Mouse (Mus musculus) forebrain, postnatal 0 days (tissue): ENCODE results near the gene Zc3h12c. TPM values are rescaled to one million over a fixed set of nuclear protein-coding genes. Genes with fewer than 3 reads are reported as not detected.
"Not testable (repeated sequence)": the region's sequence is repeated elsewhere in the genome, so short reads cannot be mapped to it uniquely, and the experiment has no call there.

Experiments used
- ATAC-seq: fragments of 200-750 bp; cut with Nextera tagmentation; 2 replicates; pipeline ENCODE4 v1.8.0; 2017; ENCODE audit warnings: mild to moderate bottlenecking, moderate library complexity
- DNase-seq: peaks from one replicate; pipeline ENCODE4 v3.0.0-alpha.2; 2015
- H3K27ac ChIP-seq: fragments of 300-500 bp; sonication (generic); 2 replicates; pipeline ENCODE4 v1.5.1; 2014; ENCODE audit warnings: low read depth, mild to moderate bottlenecking, antibody characterized with exemption, low read length, moderate library complexity, mixed read lengths
- H3K27me3 ChIP-seq: fragments of 300-500 bp; sonication (generic); 2 replicates; pipeline ENCODE4 v1.6.1; 2014; ENCODE audit warnings: mild to moderate bottlenecking, low read length, mixed read lengths; ENCODE audit not compliant: insufficient read depth
- H3K36me3 ChIP-seq: fragments of 300-500 bp; sonication (generic); 2 replicates; pipeline ENCODE4 v1.6.1; 2014; ENCODE audit warnings: mild to moderate bottlenecking, moderate library complexity; ENCODE audit not compliant: insufficient read depth
- H3K4me1 ChIP-seq: fragments of 300-500 bp; sonication (generic); 2 replicates; pipeline ENCODE4 v1.6.1; 2014; ENCODE audit warnings: antibody characterized with exemption; ENCODE audit not compliant: insufficient read depth
- H3K4me2 ChIP-seq: fragments of 300-500 bp; sonication (generic); 2 replicates; pipeline ENCODE4 v1.6.1; 2014; ENCODE audit warnings: low read depth, mild to moderate bottlenecking, moderate library complexity
- H3K4me3 ChIP-seq: fragments of 300-500 bp; sonication (generic); 2 replicates; pipeline ENCODE4 v1.5.1; 2014; ENCODE audit warnings: low read depth, low read length, mixed read lengths
- H3K9ac ChIP-seq: fragments of 300-500 bp; sonication (generic); 2 replicates; pipeline ENCODE4 v1.6.1; 2014; ENCODE audit warnings: mild to moderate bottlenecking
- H3K9me3 ChIP-seq: fragments of 300-500 bp; sonication (generic); 2 replicates; pipeline ENCODE4 v1.6.1; 2016; ENCODE audit warnings: low read length
- CTCF ChIP-seq: sonication (generic); IDR thresholded peaks from 2 replicates; pipeline ENCODE4 v1.5.1; 2016; ENCODE audit warnings: antibody characterized with exemption, control low read depth, low read depth
- WGBS: fragments of 180-500 bp; shearing (Covaris S2); extraction: QIAGEN DNeasy Blood & Tissue Kit; methylation state at CpG from one replicate; pipeline ENCODE4 v1.1.7; 2014; 5-methylcytosine and 5-hydroxymethylcytosine counted together
- microRNA-seq, 2 experiments: library from miRNA; unstranded; fragments of <30 nt; microRNA quantifications; one replicate each; pipeline ENCODE4; 2016
- polyA plus RNA-seq: library from polyadenylated mRNA; unstranded; fragments of >200 nt; fragmentation: Nextera tagmentation; extraction: Ambion mirVana; gene quantifications from 2 replicates; pipeline ENCODE4 v1.2.1, GENCODE M21; 2015
- total RNA-seq: library from RNA; depleted of rRNA; stranded (reverse); fragments of >200 nt; gene quantifications from 2 replicates; pipeline ENCODE4 v1.2.3, GENCODE M21; 2014; rRNA removed

Zc3h12c gene
- total and polyA plus RNA-seq, 2 experiments from 2014 or later: 3.2 to 18.5 TPM

- H3K9ac ChIP-seq: no peak overlapping the region
- DNase-seq: no peak
- no peaks in the 10 kb centered on the region for H3K9me3 ChIP-seq
- 92% methylated on average over 2 of the region's 2 CpGs for WGBS
- H3K4me3 ChIP-seq: no peak overlapping the region
- peaks cover 23% of the 10 kb centered on the region for H3K36me3 ChIP-seq
- H3K4me2 ChIP-seq: no peak overlapping the region
- no peak overlapping the region for H3K27ac ChIP-seq
- no peaks in the 10 kb centered on the region for H3K27me3 ChIP-seq
- TF ChIP-seq CTCF: no peak
- ATAC-seq: no peak
- H3K4me1 ChIP-seq: no peaks in the 10 kb centered on the region
Measured at GRCm38 (mm10) chr9:52081979-52082378, 86.4 kb downstream of the Zc3h12c start.

DNA sequence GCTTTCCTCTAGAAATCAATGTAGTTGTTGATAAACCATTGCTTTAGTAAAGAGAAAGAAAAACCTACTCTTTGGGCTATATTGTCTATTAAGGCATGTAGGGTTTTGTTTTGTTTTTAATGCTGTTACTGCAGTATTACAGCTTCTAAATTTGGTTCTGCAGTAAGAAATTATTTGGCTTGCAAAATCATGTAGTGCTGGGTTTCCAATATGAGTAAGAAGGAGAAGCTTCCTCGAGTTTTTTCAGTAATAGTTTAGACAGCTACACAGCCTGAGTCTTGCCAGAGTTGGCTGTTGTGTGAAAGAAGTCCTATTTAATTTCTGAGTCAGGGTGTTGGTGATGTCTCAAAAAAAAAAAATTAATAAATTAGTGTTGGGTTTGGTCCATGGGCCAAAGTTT is 90.7 kb downstream of the Zc3h12c start:
- no peak overlapping the region for H3K4me3 ChIP-seq
- ATAC-seq (no peak), DNase-seq (no peak)
- no peak overlapping the region for H3K4me2 ChIP-seq
- no peaks in the 10 kb centered on the region for H3K9me3 ChIP-seq
- H3K27ac ChIP-seq: no peak overlapping the region
- H3K4me1 ChIP-seq: no peaks in the 10 kb centered on the region
- no peak for TF ChIP-seq CTCF
- peaks cover 22% of the 10 kb centered on the region for H3K36me3 ChIP-seq
- no peaks in the 10 kb centered on the region for H3K27me3 ChIP-seq
- WGBS: 82% methylated on average over 1 of the region's 1 CpGs
- no peak overlapping the region for H3K9ac ChIP-seq

DNA sequence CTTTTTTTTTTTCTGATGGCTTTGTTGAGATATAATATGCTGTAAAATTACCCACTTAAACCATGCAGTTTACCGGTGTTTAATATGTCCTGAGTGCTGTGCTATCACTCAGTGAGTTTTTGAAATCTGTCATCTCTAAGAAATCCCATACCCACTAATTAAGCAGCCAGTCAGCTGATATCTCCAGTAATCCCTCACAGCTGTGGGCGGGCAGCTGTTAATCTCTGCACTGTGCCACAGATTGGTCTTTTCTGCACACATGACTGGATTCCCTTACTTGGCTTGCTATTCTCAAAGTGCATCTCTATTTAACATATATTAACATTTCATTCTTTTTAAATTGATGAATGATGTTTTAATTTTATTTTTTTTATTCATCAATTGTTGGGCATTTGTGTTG is 92.3 kb downstream of the Zc3h12c start:
- Histone ChIP-seq H3K27ac (no peak overlapping the region), H3K4me1 (no peaks in the 10 kb centered on the region), H3K9me3 (no peaks in the 10 kb centered on the region), H3K27me3 (no peaks in the 10 kb centered on the region), H3K9ac (no peak overlapping the region), H3K4me3 (no peak overlapping the region), H3K4me2 (no peak overlapping the region), H3K36me3 (peaks cover 19% of the 10 kb centered on the region)
- ATAC-seq (peak; percentile 20; the same call in 1 of the 2 replicates), DNase-seq (no peak)
- no peak for TF ChIP-seq CTCF
- 71% methylated on average over 2 of the region's 2 CpGs for WGBS

GRCm38 (mm10) chr9:52072202-52072601 is 96.2 kb downstream of the Zc3h12c start:
- H3K9ac ChIP-seq: no peak overlapping the region
- H3K27me3 ChIP-seq: no peaks in the 10 kb centered on the region
- DNase-seq: no peak
- H3K9me3 ChIP-seq: no peaks in the 10 kb centered on the region
- peaks cover 35% of the 10 kb centered on the region for H3K36me3 ChIP-seq
- no peak overlapping the region for H3K4me2 ChIP-seq
- H3K27ac ChIP-seq: no peak overlapping the region
- no peak overlapping the region for H3K4me3 ChIP-seq
- ATAC-seq: peak; percentile 34; the same call in 1 of the 2 replicates
- H3K4me1 ChIP-seq: no peaks in the 10 kb centered on the region
- peak; percentile 43 for TF ChIP-seq CTCF

GRCm38 (mm10) chr9:52071352-52071751 is 97.0 kb downstream of the Zc3h12c start:
- H3K27me3 ChIP-seq, DNase-seq, H3K4me1 ChIP-seq, H3K4me3 ChIP-seq, ATAC-seq, H3K9ac ChIP-seq, H3K9me3 ChIP-seq, H3K4me2 ChIP-seq, H3K27ac ChIP-seq: not testable (repeated sequence)
- peaks cover 37% of the 10 kb centered on the region for H3K36me3 ChIP-seq

DNA sequence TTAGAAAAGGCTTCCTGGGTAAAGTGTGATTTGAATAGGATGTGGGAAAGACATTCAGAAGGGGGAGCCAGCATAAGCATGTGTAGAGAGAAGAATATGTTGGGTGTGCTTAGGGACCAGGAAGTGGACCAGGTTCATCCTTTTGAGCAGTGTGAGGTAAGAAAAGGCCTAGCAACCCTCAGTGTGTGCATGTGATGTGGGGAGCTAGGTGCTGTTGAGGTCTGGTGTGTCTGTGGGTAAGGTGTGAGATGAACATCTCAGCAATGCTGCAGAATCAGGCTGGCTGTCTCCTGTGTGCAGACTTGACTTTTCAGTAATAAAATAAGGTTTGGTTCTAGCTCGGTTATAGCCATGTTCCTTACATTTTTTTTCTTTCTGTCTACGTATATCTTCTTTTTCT is 98.3 kb downstream of the Zc3h12c start:
- WGBS: 91% methylated on average over 2 of the region's 2 CpGs
- peaks cover 37% of the 10 kb centered on the region for H3K36me3 ChIP-seq
- no peak overlapping the region for H3K4me2 ChIP-seq
- ATAC-seq: no peak
- H3K4me1 ChIP-seq: no peaks in the 10 kb centered on the region
- H3K27me3 ChIP-seq: no peaks in the 10 kb centered on the region
- H3K4me3 ChIP-seq: no peak overlapping the region
- no peak for DNase-seq
- H3K27ac ChIP-seq: no peak overlapping the region
- TF ChIP-seq CTCF: no peak
- H3K9me3 ChIP-seq: no peaks in the 10 kb centered on the region
- no peak overlapping the region for H3K9ac ChIP-seq

Small RNAs within 50 kb of the gene (microRNA-seq; reads per million reads assigned to microRNA genes)
- gene Gm27686: 0 to 0.12 reads per million in 2 experiments
- gene Mir6244: 0 reads per million in 2 experiments

Other genes starting within 250 kb of the Zc3h12c start
- gene Fdx1, start 205.0 kb downstream of the Zc3h12c start, total RNA-seq: 22.8 and 23.0 TPM in 2 replicates
- 45.2 and 52.2 TPM in 2 replicates for gene Fdx1, start 205.0 kb downstream of the Zc3h12c start, polyA plus RNA-seq
- 75.4 and 84.6 TPM in 2 replicates for gene Rdx, start 121.4 kb downstream of the Zc3h12c start, total RNA-seq
- 66.9 and 81.7 TPM in 2 replicates for gene Rdx, start 121.4 kb downstream of the Zc3h12c start, polyA plus RNA-seq